Mouse (Mus musculus): ENCODE data around the gene Ankrd63. TPM values are rescaled to one million over a fixed set of nuclear protein-coding genes. Genes with fewer than 3 reads are reported as not detected.

Gene Ankrd63
- polyA plus RNA-seq, 1 experiment from 2014 or later, result not detected

DNA sequence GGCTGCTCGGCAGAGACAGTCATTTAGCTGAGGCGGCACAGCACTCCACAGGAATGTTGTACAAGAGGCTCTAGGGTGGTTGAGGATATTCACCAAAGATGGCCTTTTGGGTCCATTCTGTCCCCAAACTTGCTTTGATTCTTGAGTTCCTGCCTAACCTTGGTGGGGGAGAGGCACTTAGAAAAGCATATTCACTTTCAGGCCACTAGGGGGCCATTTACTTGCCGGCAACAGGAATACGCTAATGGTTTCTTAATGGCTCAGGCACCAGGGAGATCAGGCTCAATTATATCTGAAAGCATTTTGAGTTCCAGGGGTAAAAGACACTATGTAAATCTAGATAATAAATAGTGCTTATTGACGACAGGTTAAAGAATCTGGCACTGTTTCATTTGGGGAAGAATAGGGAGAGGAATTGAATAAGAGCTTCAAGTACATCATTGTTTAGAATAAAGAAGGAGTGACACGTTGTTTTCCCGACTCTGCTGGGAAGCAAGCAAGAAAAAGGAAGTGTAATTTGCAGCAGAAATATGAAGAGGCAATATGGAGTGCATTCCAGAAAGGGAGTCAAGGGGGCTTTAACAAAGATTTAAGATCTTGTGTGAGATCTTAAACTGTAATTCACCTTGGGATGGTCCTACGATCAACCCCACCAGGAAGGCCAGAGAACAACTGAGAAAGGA, 39.6 kb upstream of the Ankrd63 start:
- 25% methylated on average over 8 of the region's 8 CpGs for WGBS
- Histone ChIP-seq H3K27ac (no peak overlapping the region), H3K4me2 (no peak overlapping the region), H3K36me3 (no peaks in the 10 kb centered on the region), H3K27me3 (peaks cover 38% of the 10 kb centered on the region), H3K9ac (replicated peaks) (no peak overlapping the region), H3K9me3 (no peaks in the 10 kb centered on the region), H3K4me3 (replicated peaks) (no peak overlapping the region), H3K4me1 (replicated peaks) (peaks cover 28% of the 10 kb centered on the region)
- ATAC-seq (ENCODE audit: insufficient number of reproducible peaks, insufficient read depth, low FRiP score, low TSS enrichment, low read depth), result no peak

DNA sequence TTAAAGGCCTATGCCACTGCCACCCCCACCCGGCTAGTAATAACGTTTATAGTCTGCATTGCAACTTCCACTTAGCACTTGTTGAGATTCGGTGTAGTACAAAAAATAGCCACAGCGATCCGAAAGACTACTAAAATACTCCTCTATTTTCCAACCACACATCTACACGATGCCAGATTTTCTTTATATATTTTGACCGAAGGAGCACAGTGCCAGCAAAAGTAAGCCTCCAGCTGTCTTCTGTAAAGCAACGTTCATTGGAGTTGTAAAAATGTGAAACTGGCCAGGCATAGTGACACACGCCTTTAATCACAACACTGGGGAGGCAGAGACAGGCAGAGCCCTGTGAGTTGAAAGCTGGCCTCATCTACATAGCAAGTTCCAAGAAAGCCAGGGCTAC, 37.4 kb upstream of the Ankrd63 start:
- peaks cover 7% of the 10 kb centered on the region for H3K4me1 ChIP-seq (replicated peaks)
- 53% methylated on average over 9 of the region's 9 CpGs for WGBS
- no peak overlapping the region for H3K4me2 ChIP-seq
- H3K9me3 ChIP-seq, result no peaks in the 10 kb centered on the region
- no peak overlapping the region for H3K9ac ChIP-seq (replicated peaks)
- no peak overlapping the region for H3K4me3 ChIP-seq (replicated peaks)
- H3K27ac ChIP-seq, result no peak overlapping the region
- ATAC-seq (ENCODE audit: insufficient number of reproducible peaks, insufficient read depth, low FRiP score, low TSS enrichment, low read depth), result no peak
- H3K36me3 ChIP-seq, result no peaks in the 10 kb centered on the region
- peaks cover 38% of the 10 kb centered on the region for H3K27me3 ChIP-seq

DNA sequence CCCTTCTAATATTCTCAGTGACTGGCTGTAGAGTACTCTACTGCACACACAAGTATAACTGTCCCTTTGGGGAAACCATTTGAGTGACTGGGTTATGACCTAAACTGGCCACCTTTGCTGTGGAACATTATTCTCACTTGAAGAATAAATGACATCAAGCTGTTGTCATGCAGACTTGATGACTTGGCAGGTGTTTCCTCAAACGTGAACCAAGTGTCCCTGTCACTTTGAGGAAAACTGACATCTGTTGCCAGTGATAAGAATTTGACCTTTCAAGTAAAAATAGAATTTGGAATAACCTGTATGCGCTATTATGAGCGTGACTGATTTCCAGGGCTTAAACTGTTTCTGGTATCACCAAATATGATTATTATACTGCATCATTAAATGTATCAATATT, 36.6 kb upstream of the Ankrd63 start:
- no peak overlapping the region for H3K4me3 ChIP-seq (replicated peaks)
- ATAC-seq (ENCODE audit: insufficient number of reproducible peaks, insufficient read depth, low FRiP score, low TSS enrichment, low read depth), result no peak
- 67% methylated on average over 3 of the region's 3 CpGs for WGBS

DNA sequence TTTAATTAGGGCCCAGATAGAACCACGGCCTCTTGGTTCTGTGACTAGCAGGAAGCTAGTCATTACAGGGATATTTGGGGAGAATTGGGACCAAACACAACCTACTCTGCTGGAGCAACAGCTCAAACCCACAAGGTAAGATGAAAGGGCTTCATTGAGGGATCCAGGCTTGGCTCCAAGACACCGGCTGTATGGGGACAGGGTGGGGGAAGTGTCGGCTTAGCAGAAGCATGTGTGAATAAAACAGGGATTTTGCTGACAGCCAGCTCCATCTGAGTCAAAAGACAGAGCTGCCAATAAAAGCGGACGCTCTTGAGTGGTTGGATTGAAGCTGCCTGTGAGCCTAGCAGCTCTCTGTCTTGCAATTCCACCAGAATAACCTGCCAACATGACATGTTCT, 29.6 kb upstream of the Ankrd63 start:
- Histone ChIP-seq H3K36me3 (no peaks in the 10 kb centered on the region), H3K27me3 (peaks cover 51% of the 10 kb centered on the region), H3K9me3 (no peaks in the 10 kb centered on the region), H3K9ac (replicated peaks) (no peak overlapping the region), H3K4me1 (replicated peaks) (peaks cover 15% of the 10 kb centered on the region), H3K4me3 (replicated peaks) (no peak overlapping the region), H3K27ac (no peak overlapping the region), H3K4me2 (no peak overlapping the region)
- WGBS, result 38% methylated on average over 5 of the region's 5 CpGs
- ATAC-seq (ENCODE audit: insufficient number of reproducible peaks, insufficient read depth, low FRiP score, low TSS enrichment, low read depth), result no peak

More for the DNA sequence above, 36.6 kb upstream of the Ankrd63 start:
- no peak overlapping the region for H3K9ac ChIP-seq (replicated peaks)
- peaks cover 41% of the 10 kb centered on the region for H3K27me3 ChIP-seq
- H3K27ac ChIP-seq, result no peak overlapping the region
- no peaks in the 10 kb centered on the region for H3K9me3 ChIP-seq
- no peak overlapping the region for H3K4me2 ChIP-seq
- H3K4me1 ChIP-seq (replicated peaks), result peaks cover 7% of the 10 kb centered on the region
- no peaks in the 10 kb centered on the region for H3K36me3 ChIP-seq

DNA sequence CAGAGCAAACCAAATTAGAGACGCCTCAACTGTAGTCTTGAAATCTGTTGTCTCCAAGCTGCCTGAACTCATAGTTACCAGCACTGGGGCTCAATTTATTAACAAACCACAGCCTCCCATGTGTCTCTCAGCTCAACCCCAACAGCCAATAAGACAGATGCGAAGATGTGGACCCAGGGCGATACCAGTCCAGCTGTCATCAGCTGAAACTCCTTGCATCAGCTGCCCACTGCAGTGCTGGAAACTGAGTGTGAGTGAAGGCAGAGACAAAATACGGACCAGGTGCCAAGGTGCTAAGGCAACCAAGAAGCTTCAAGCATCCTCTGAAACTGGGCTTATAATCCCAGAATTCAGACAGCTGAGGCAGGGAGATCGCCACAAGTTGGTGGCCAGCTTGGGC, 28.2 kb upstream of the Ankrd63 start:
- ATAC-seq (ENCODE audit: insufficient number of reproducible peaks, insufficient read depth, low FRiP score, low TSS enrichment, low read depth), result no peak
- H3K4me1 ChIP-seq (replicated peaks), result peaks cover 23% of the 10 kb centered on the region
- H3K4me3 ChIP-seq (replicated peaks), result no peak overlapping the region
- no peak overlapping the region for H3K27ac ChIP-seq
- H3K27me3 ChIP-seq, result peaks cover 62% of the 10 kb centered on the region
- 86% methylated on average over 5 of the region's 5 CpGs for WGBS
- H3K9ac ChIP-seq (replicated peaks), result no peak overlapping the region
- no peak overlapping the region for H3K4me2 ChIP-seq
- no peaks in the 10 kb centered on the region for H3K36me3 ChIP-seq
- no peaks in the 10 kb centered on the region for H3K9me3 ChIP-seq

DNA sequence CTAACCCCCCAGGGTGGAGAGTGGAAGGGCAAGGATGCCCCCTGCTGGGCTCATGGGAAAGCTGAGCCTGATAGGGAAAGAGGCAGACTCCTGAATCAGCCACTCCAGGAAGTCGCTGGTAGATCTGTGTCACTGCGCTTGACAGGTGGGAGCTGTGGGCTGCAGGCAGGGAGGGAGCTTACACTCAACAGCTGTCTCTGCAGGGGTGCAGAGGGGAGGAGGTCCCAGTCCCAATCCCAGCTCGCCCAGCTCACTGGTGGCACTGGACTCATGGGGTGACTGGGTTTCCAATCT, 26.8 kb upstream of the Ankrd63 start:
- no peak overlapping the region for H3K4me2 ChIP-seq
- no peaks in the 10 kb centered on the region for H3K9me3 ChIP-seq
- peaks cover 23% of the 10 kb centered on the region for H3K4me1 ChIP-seq (replicated peaks)
- no peaks in the 10 kb centered on the region for H3K36me3 ChIP-seq
- H3K27ac ChIP-seq, result no peak overlapping the region
- peaks cover 64% of the 10 kb centered on the region for H3K27me3 ChIP-seq
- no peak overlapping the region for H3K4me3 ChIP-seq (replicated peaks)
- no peak for ATAC-seq (ENCODE audit: insufficient number of reproducible peaks, insufficient read depth, low FRiP score, low TSS enrichment, low read depth)
- H3K9ac ChIP-seq (replicated peaks), result no peak overlapping the region
- 0% methylated on average over 3 of the region's 3 CpGs for WGBS

DNA sequence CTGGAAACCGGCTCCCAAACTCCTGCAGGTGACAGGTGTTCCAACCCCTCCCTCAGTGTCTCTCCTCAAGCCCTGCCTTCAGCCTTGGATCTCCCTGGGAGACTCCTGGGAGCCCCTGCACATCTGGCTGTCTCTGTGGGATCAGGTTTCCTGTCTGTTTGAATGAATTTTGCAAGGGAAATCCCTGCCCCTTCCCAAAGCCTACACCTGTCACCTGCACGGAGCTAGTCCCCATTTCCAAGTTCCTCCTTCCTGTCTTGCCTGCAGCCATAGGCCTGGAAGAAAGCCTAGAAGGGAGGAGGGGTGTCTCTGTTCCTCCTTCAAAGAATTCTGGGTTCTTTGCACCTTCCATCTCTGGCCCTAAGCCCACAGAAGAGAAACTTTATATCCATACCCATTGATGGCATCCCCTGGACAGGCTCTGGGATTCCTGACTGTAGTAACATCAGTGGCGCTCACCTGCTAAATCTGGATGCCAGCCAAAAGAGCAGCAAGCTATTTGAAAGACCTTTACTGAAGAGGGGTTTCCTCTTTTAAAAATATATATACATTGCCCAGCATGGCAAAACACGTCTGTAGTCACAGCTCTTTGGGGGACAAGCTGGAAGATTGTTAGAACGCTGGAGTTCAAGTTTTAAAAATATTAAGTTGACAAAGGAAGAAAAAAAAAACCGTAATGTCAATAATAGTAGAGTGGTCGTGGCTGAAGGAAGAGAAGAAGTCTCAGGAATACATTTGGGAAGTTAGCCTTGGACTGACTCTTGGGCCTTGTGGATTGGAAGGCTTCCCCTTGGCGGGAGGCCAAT, 26.3 kb upstream of the Ankrd63 start:
- ATAC-seq (ENCODE audit: insufficient number of reproducible peaks, insufficient read depth, low FRiP score, low TSS enrichment, low read depth), result no peak
- H3K4me1 ChIP-seq (replicated peaks), result peaks cover 23% of the 10 kb centered on the region
- no peaks in the 10 kb centered on the region for H3K36me3 ChIP-seq
- 28% methylated on average over 8 of the region's 8 CpGs for WGBS
- H3K27ac ChIP-seq, result no peak overlapping the region
- H3K9me3 ChIP-seq, result no peaks in the 10 kb centered on the region
- peaks cover 62% of the 10 kb centered on the region for H3K27me3 ChIP-seq
- H3K4me2 ChIP-seq, result no peak overlapping the region
- no peak overlapping the region for H3K4me3 ChIP-seq (replicated peaks)
- no peak overlapping the region for H3K9ac ChIP-seq (replicated peaks)

DNA sequence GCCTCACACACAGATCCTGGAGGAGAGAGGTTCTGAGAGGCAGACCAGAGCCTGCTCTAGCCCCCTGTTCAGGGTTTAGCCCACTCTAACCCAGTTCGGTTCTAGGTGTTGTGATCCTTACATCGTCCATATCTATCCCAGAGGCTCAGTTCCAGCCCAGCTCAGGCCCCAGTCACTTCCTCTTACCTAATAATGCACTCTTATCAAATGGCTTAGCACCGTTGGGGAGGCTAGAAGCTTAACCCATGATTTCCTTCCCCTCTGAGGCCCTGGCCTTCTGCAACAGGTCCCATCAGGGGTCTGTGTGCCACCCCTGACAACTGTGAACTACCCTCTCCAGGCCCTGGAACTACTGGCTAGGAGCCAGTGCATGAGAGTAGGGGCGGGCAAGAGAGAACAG, 25.4 kb upstream of the Ankrd63 start:
- no peak for ATAC-seq (ENCODE audit: insufficient number of reproducible peaks, insufficient read depth, low FRiP score, low TSS enrichment, low read depth)

DNA sequence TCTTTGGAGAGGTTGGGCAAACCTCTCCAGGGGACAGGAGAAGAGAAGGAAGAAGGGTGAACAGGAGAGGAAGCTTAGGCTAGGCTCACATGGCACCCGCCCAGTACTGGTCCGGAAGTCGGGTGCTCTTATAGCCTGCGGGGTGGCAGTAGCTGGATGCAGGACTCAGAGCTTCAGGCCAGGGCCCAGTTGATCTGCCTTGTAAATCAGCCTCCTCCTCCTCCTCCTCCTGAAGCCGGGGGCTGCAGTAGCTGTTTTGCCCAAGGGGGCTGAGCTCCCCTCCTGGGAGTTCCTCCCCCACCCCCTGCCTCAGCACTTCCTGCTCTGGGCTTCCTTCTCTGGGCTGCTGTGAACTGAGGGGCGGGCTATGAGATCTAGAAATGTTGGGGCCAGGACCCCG, 24.6 kb upstream of the Ankrd63 start, which contains the start of gene Plcb2:
Plcb2 (minus strand) TSS at position 102 of the 400 bp plus-strand sequence.
- Histone ChIP-seq H3K9ac (replicated peaks) (no peak within 1 kb of the TSS), H3K4me3 (replicated peaks) (no peak within 1 kb of the TSS), H3K4me2 (peak within 1 kb of the TSS; percentile 34)

More for the DNA sequence above, 25.4 kb upstream of the Ankrd63 start:
- no peak overlapping the region for H3K4me3 ChIP-seq (replicated peaks)
- no peak overlapping the region for H3K4me2 ChIP-seq
- H3K27ac ChIP-seq, result no peak overlapping the region
- H3K9me3 ChIP-seq, result no peaks in the 10 kb centered on the region
- H3K27me3 ChIP-seq, result peaks cover 58% of the 10 kb centered on the region
- no peaks in the 10 kb centered on the region for H3K36me3 ChIP-seq
- no peak overlapping the region for H3K9ac ChIP-seq (replicated peaks)
- peaks cover 23% of the 10 kb centered on the region for H3K4me1 ChIP-seq (replicated peaks)
- WGBS, result 42% methylated on average over 4 of the region's 4 CpGs

DNA sequence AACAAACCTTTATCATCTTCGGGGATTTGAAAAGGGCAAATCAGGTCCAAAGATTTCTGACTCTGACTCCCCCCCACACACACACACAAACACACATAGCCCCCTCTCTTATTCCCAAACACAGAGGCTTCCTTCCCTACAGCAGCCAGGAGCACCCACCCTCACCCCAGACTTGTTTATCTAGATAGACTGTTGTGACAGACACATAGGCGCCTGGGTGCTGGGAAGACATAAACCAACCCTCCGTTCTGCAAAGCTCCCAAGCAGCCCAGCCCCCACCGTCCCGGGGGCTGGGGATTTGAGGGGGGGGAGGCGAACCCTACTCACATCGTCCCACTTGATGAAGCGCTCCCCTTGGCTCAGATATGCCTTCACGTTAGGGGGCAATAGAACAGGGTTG, 24.1 kb upstream of the Ankrd63 start:
- H3K27ac ChIP-seq, result no peak overlapping the region
- peaks cover 64% of the 10 kb centered on the region for H3K27me3 ChIP-seq
- no peak overlapping the region for H3K4me3 ChIP-seq (replicated peaks)
- ATAC-seq (ENCODE audit: insufficient number of reproducible peaks, insufficient read depth, low FRiP score, low TSS enrichment, low read depth), result no peak
- peaks cover 26% of the 10 kb centered on the region for H3K4me1 ChIP-seq (replicated peaks)
- H3K9me3 ChIP-seq, result no peaks in the 10 kb centered on the region
- no peaks in the 10 kb centered on the region for H3K36me3 ChIP-seq
- H3K4me2 ChIP-seq, result peak overlapping the region; percentile 34; the same call in 1 of the 2 replicates
- no peak overlapping the region for H3K9ac ChIP-seq (replicated peaks)
- 16% methylated on average over 9 of the region's 9 CpGs for WGBS

More for the DNA sequence above, 24.6 kb upstream of the Ankrd63 start, which contains the start of gene Plcb2:
- H3K36me3 ChIP-seq, result no peaks in the 10 kb centered on the region
- H3K27me3 ChIP-seq, result peaks cover 62% of the 10 kb centered on the region
- H3K9me3 ChIP-seq, result no peaks in the 10 kb centered on the region
- no peak within 1 kb of the TSS for H3K27ac ChIP-seq
- 13% methylated on average over 7 of the region's 7 CpGs for whole genome bisulfite sequencing
- ATAC-seq (ENCODE audit: insufficient number of reproducible peaks, insufficient read depth, low FRiP score, low TSS enrichment, low read depth), result no peak
- H3K4me1 ChIP-seq (replicated peaks), result peaks cover 23% of the 10 kb centered on the region

DNA sequence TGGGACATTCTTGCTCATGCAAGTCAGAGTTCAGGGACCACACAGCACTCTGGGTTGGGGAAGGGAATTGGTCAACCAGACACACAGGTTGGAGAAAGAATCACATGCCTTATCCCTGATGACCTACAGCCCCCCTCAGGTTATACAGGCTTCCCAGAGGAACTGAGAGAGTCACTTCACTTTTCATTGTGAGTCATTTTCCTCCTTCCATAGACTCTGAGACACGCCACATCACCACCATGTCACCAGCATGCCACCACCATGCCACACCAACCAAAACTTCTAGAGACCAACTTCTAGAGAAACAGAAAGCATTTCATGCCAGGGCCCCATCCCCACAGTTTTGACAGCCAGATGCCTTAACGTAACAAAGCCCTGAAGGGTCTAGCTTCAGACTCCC, 23.1 kb upstream of the Ankrd63 start:
- WGBS, result 87% methylated on average over 2 of the region's 2 CpGs
- H3K27ac ChIP-seq, result no peak overlapping the region
- no peaks in the 10 kb centered on the region for H3K36me3 ChIP-seq
- ATAC-seq (ENCODE audit: insufficient number of reproducible peaks, insufficient read depth, low FRiP score, low TSS enrichment, low read depth), result no peak
- no peak overlapping the region for H3K9ac ChIP-seq (replicated peaks)
- H3K4me1 ChIP-seq (replicated peaks), result peaks cover 29% of the 10 kb centered on the region
- no peak overlapping the region for H3K4me3 ChIP-seq (replicated peaks)
- H3K9me3 ChIP-seq, result no peaks in the 10 kb centered on the region
- H3K27me3 ChIP-seq, result peaks cover 58% of the 10 kb centered on the region
- H3K4me2 ChIP-seq, result no peak overlapping the region

All from limb, embryonic 12.5 days (tissue).